Mouse (Mus musculus) lung, postnatal 0 days (tissue): ENCODE measurements at regions not wholly inside any gene's neighbourhood (a gene's known extent, or its start where the extent isn't known, plus 50 kb on each side); places are given as distances from the start of the nearest gene placed in this dataset.

Experiments used
- ATAC-seq: fragments of 200-750 bp; cut with Nextera tagmentation; 2 replicates; pipeline ENCODE4 v1.8.0; 2017; ENCODE audit warnings: moderate library complexity
- DNase-seq: peaks from one replicate; pipeline ENCODE4 v3.0.0-alpha.2; 2016; ENCODE audit warnings: low spot score
- H3K27ac ChIP-seq: fragments of 300-500 bp; sonication (generic); 2 replicates; pipeline ENCODE4 v1.5.1; 2014; ENCODE audit warnings: antibody characterized with exemption, mild to moderate bottlenecking, low read length, mixed read lengths
- H3K27me3 ChIP-seq: fragments of 300-500 bp; sonication (generic); replicated peaks from 2 replicates; pipeline ENCODE4 v1.6.1; 2014; ENCODE audit warnings: low read length, mixed read lengths; ENCODE audit not compliant: insufficient read depth
- H3K36me3 ChIP-seq: fragments of 300-500 bp; sonication (generic); 2 replicates; pipeline ENCODE4 v1.6.1; 2014; ENCODE audit warnings: low read length, mixed read lengths; ENCODE audit not compliant: insufficient read depth
- H3K4me1 ChIP-seq: fragments of 300-500 bp; sonication (generic); 2 replicates; pipeline ENCODE4 v1.6.1; 2014; ENCODE audit warnings: antibody characterized with exemption, low read depth, low read length, mixed read lengths; ENCODE audit not compliant: insufficient read depth
- H3K4me2 ChIP-seq: fragments of 300-500 bp; sonication (generic); replicated peaks from 2 replicates; pipeline ENCODE4 v1.6.1; 2014; ENCODE audit warnings: low read depth, mild to moderate bottlenecking, low read length, moderate library complexity, mixed read lengths
- H3K4me3 ChIP-seq: fragments of 300-500 bp; sonication (generic); 2 replicates; pipeline ENCODE4 v1.5.1; 2014; ENCODE audit warnings: low read depth, low read length
- H3K9ac ChIP-seq: fragments of 300-500 bp; sonication (generic); replicated peaks from 2 replicates; pipeline ENCODE4 v1.6.1; 2014; ENCODE audit warnings: low read depth, mild to moderate bottlenecking
- H3K9me3 ChIP-seq: fragments of 300-500 bp; sonication (generic); 2 replicates; pipeline ENCODE4 v1.6.1; 2016; ENCODE audit warnings: low read length, mixed read lengths
- CTCF ChIP-seq: IDR thresholded peaks from 2 replicates; pipeline ENCODE4 v1.5.1; 2016; ENCODE audit warnings: antibody characterized with exemption, mild to moderate bottlenecking
- EP300 ChIP-seq: IDR thresholded peaks from 2 replicates; pipeline ENCODE4 v1.6.1; 2016; ENCODE audit warnings: antibody characterized with exemption, mild to moderate bottlenecking, control low read depth
- WGBS: fragments of 180-500 bp; shearing (Covaris S2); extraction: QIAGEN DNeasy Blood & Tissue Kit; methylation state at CpG from one replicate; pipeline ENCODE4 v1.1.7; 2014; 5-methylcytosine and 5-hydroxymethylcytosine counted together

DNA sequence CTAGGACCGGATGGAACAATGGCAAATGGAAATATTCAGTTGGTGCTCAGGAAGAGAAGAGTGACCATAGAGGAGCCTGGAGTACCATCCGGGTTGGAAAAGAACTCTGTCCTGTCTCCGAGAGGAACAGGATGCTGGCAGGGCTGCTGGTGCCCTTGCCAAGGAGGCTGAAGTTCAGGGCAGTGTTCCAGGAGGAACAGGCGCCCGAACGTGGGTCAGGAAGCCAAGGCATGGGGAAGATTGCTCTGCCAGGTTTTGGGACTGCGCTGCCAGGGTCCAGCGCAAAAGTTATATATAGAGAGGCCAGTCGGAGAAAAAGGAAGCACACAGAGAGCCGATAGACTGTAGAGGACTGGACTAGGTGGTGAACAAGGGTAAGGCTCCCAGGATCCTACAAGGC, 92.3 kb upstream of the Mdm1 start:
- no peaks in the 10 kb centered on the region for H3K4me1 ChIP-seq
- ATAC-seq (peak; percentile 92), DNase-seq (peak; percentile 63)
- 51% methylated on average over 10 of the region's 10 CpGs for WGBS
- H3K4me2 ChIP-seq: no peak overlapping the region
- TF ChIP-seq CTCF (no peak), EP300 (peak; percentile 93)
- H3K27me3 ChIP-seq: no peaks in the 10 kb centered on the region
- no peak overlapping the region for H3K9ac ChIP-seq
- no peaks in the 10 kb centered on the region for H3K9me3 ChIP-seq
- no peak overlapping the region for H3K4me3 ChIP-seq
- H3K36me3 ChIP-seq: no peaks in the 10 kb centered on the region
- H3K27ac ChIP-seq: no peak overlapping the region

DNA sequence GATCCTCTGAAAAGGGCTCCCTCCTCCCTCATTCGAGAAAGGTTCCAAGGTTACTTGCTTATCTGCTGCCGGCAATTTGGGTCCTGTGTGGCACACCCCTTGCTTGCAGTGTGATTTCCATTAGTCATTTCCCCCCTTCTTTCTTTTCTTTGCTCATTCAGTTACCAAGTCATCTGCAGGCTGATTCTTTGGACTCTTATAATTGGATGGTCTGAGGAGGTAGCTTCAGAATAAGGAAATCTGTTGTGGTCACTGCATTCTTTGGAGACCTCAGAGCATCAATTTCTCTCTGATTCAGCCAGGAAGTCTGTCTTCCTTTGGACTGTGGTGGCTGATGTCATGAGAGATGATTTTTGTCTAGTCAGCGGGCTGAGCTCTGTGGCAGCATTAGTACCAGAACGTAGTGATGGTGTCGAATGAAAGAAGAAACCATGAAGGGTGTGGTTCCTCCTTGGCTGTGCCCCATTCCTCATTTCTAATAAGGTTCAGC, 91.4 kb upstream of the Mdm1 start:
- Histone ChIP-seq H3K9me3 (no peaks in the 10 kb centered on the region), H3K4me2 (no peak overlapping the region), H3K27me3 (no peaks in the 10 kb centered on the region), H3K36me3 (no peaks in the 10 kb centered on the region), H3K27ac (no peak overlapping the region), H3K4me3 (no peak overlapping the region), H3K4me1 (no peaks in the 10 kb centered on the region), H3K9ac (no peak overlapping the region)
- no peak for TF ChIP-seq CTCF
- TF ChIP-seq EP300: no peak
- WGBS: 54% methylated on average over 5 of the region's 5 CpGs
- ATAC-seq: no peak
- no peak for DNase-seq

DNA sequence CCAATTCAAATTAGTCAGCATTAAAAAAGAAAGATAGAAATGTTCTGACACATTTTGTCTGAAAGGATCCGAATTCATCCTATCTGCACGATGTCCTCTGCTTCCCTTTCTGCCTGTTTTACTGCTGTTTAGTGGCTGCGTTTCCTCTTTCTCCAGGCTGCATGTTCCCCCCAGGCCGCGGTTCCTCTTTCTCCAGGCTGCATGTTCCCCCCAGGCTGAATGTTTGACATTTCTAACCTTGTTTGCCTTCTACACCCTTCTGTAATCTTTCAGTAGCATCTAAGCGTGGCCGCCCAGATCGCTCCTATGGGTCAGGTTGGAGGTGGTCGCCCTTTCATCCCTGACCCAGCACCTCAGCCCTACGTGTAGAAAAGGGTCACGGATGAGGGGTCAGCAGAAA, 89.6 kb upstream of the Mdm1 start:
- H3K27ac ChIP-seq: no peak overlapping the region
- no peaks in the 10 kb centered on the region for H3K36me3 ChIP-seq
- no peaks in the 10 kb centered on the region for H3K9me3 ChIP-seq
- WGBS: 71% methylated on average over 11 of the region's 11 CpGs
- H3K9ac ChIP-seq: no peak overlapping the region
- no peak overlapping the region for H3K4me2 ChIP-seq
- no peak for TF ChIP-seq CTCF
- no peak for TF ChIP-seq EP300
- H3K27me3 ChIP-seq: no peaks in the 10 kb centered on the region
- ATAC-seq: no peak
- no peaks in the 10 kb centered on the region for H3K4me1 ChIP-seq
- H3K4me3 ChIP-seq: no peak overlapping the region
- DNase-seq: peak; percentile 26

DNA sequence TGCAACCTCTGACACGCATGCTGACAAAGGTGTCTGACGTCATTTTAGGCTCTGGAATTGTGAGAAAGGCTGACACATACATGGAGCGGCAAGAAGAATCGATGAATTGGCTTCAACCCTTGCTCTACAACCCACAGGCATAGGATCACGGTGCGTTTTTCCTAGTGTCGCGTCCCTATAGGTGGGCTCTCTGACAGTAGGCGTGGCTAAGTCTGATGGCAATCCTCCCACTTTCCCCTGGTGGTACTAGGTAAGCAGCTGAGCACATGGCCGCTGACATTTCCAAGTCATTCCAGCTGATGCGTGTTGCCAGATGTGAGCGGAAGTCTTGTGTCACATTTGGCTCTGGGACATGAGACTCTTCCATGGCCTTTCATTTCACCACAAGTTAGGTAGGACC, 89.1 kb upstream of the Mdm1 start:
- Histone ChIP-seq H3K27me3 (no peaks in the 10 kb centered on the region), H3K27ac (no peak overlapping the region), H3K4me1 (no peaks in the 10 kb centered on the region), H3K4me2 (no peak overlapping the region), H3K9ac (no peak overlapping the region), H3K4me3 (no peak overlapping the region), H3K9me3 (no peaks in the 10 kb centered on the region), H3K36me3 (no peaks in the 10 kb centered on the region)
- TF ChIP-seq CTCF (no peak), EP300 (no peak)
- ATAC-seq (no peak), DNase-seq (no peak)
- 79% methylated on average over 12 of the region's 12 CpGs for WGBS

DNA sequence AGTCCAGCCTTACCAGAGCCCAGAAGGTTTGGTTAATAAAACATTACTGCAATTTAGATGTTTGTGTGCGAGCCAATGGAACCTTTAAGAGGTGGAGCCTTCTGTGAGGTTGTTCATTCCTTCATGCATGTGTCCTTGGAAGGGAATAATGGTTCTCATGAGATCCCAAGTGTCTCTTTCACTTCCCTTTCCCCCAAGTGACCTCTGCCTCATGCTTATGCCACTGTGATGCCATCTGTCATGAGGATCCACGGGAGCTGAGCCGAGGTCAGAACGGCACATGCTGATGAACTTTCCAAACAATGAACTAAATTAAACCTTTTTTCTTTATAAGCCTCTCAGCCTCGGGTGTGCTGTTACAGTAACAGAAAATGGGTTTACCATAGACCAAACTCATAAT, 88.6 kb upstream of the Mdm1 start:
- WGBS: 88% methylated on average over 5 of the region's 5 CpGs
- Histone ChIP-seq H3K4me2 (no peak overlapping the region), H3K27ac (no peak overlapping the region), H3K9ac (no peak overlapping the region), H3K36me3 (no peaks in the 10 kb centered on the region), H3K27me3 (no peaks in the 10 kb centered on the region), H3K4me1 (no peaks in the 10 kb centered on the region), H3K4me3 (no peak overlapping the region), H3K9me3 (no peaks in the 10 kb centered on the region)
- DNase-seq (no peak), ATAC-seq (no peak)
- no peak for TF ChIP-seq EP300
- no peak for TF ChIP-seq CTCF

DNA sequence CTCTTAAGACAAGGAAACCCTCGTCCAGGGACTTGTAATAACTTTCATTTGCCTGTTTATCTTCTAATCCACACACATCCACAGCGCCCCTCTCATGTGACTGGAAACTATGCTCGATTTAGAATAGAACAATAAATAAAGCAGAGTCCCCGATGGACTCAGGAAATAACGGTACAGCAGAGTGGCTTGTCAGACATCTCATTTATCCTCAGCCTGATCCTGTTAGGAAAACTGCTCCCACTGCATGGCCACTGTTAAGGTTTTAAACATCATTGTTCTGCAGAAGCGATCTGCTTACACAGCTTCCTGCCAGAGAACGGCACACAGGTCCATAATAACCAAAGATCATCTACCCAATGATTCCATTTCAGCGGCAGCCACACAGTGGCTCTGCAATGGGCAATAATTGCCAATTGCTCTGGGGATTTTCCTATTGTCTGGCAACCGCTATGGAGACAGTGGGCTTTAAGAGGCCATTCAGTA, 84.8 kb upstream of the Mdm1 start:
- Histone ChIP-seq H3K27ac (no peak overlapping the region), H3K36me3 (no peaks in the 10 kb centered on the region), H3K4me3 (no peak overlapping the region), H3K4me2 (no peak overlapping the region), H3K27me3 (no peaks in the 10 kb centered on the region), H3K4me1 (no peaks in the 10 kb centered on the region), H3K9me3 (no peaks in the 10 kb centered on the region), H3K9ac (no peak overlapping the region)
- DNase-seq: peak; percentile 55
- ATAC-seq: peak; percentile 89
- WGBS: 29% methylated on average over 9 of the region's 9 CpGs
- TF ChIP-seq CTCF: peak; percentile 18
- TF ChIP-seq EP300: peak; percentile 92

DNA sequence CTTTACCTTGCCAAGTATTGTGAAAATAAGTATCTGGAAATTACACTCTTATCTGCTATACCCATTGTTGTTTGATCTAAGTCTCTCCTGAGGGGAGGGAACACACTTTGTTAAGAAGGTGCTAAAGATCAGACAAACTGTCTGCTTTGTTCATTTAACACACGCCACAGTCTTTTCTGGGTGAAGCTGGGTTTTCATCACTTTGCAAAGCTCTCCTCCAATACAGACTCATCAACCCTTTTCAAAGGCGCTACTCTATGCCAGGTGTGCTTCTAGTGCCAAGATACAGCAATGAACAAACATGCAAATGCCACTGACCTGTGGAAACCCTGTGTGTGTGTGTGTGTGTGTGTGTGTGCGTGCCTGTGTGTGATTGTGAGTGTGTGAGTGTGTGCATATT, 84.1 kb upstream of the Mdm1 start:
- Histone ChIP-seq H3K4me1 (no peaks in the 10 kb centered on the region), H3K36me3 (no peaks in the 10 kb centered on the region), H3K4me2 (no peak overlapping the region), H3K9ac (no peak overlapping the region), H3K9me3 (no peaks in the 10 kb centered on the region), H3K27ac (no peak overlapping the region), H3K27me3 (no peaks in the 10 kb centered on the region), H3K4me3 (no peak overlapping the region)
- TF ChIP-seq CTCF (no peak), EP300 (no peak)
- no peak for ATAC-seq
- WGBS: 69% methylated on average over 3 of the region's 3 CpGs
- DNase-seq: no peak
